ENCODE assay signal across 10 mouse cellular contexts in the genomic region with DNA sequence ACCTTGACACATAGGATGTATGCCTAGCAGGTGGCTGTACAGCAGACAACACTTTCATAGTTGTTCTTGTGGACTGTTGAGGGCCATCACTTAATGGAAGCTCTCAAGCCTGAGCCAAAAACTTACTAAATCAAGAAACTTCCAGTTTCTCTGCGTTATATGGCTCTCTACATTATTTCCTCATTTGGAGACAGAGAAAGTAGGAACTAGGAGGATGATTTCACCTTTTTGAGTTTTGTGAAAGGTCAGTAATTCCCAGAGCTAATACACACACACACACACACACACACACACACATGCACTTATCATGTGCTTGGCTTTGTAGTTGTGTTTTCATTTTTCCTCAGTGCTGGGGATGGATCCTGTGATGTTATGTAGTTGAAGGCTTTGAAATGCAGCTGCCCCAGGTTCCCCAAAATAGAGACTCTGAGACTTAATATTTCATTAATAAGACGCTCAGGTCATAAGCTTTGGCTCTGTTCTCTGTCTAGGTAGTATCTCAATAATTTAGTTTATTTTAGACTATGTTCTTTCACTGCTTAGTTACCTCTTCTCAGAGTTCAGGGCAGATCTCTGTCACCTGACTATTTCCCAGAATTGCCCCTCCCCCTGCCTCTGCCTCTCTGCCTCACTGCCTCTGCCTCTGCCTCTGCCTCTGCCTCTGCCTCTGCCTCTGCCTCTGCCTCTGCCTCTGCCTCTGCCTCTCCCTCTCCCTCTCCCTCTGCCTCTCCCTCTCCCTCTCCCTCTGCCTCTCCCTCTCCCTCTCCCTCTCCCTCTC. TPM values are rescaled to one million over a fixed set of nuclear protein-coding genes. Genes with fewer than 3 reads are reported as not detected.
A peak's percentile ranks its signal among the peaks of the same experiment; 100 is the strongest.
DNase-seq lines count a peak whose midpoint lies in the region; ATAC-seq and TF ChIP-seq lines count a peak whose summit lies in the region.
"Had no signal": no experiment of that assay in that cellular context is flagged by ENCODE, and none has a peak within 500 bp of the region (broad histone marks: within the 10 kb centered on the region; RNA-seq: fewer than 3 reads in every experiment).

No protein-coding gene starts in this region.

- TF ChIP-seq POLR2A in kidney, adult 2 months (IDR thresholded peaks at IDR 0.05; ENCODE audit: low read depth, low read length), result no peak

- no peak for TF ChIP-seq CTCF in kidney, adult 2 months (conservative IDR thresholded peaks at IDR 0.05; ENCODE audit: insufficient read depth, insufficient read length, low read depth, low read length)
- no peak for TF ChIP-seq CTCF in kidney, postnatal 0 days (IDR thresholded peaks at IDR 0.05; ENCODE audit: low read depth)

- WGBS in kidney, adult 2 months, result 82% methylated on average over 2 of the region's 2 CpGs
- 92% methylated on average over 2 of the region's 2 CpGs for WGBS in neural tube, embryonic 15.5 days
- 86% methylated on average over 2 of the region's 2 CpGs for WGBS in kidney, postnatal 0 days
- WGBS in forebrain, embryonic 10.5 days, result 87% methylated on average over 2 of the region's 2 CpGs

- peak overlapping the region; percentile 88; the same call in 1 of the 2 replicates for H3K27ac ChIP-seq in kidney, adult 2 months (ENCODE audit: insufficient read depth, low read depth, low read length)
- 0 out of 2 replicates have a peak overlapping the region, but pooled peaks have one; percentile 15 for H3K27ac ChIP-seq in neural tube, embryonic 15.5 days (replicated peaks)
- peak overlapping the region; percentile 65 for H3K27ac ChIP-seq in kidney, postnatal 0 days
- H3K27ac ChIP-seq in forebrain, embryonic 10.5 days, result no peak overlapping the region
- H3K27ac ChIP-seq: embryonic facial prominence, embryonic 12.5 days had no signal

- no peak overlapping the region for H3K4me3 ChIP-seq in kidney, adult 2 months (ENCODE audit: insufficient read depth, low read depth, low read length)
- no peak overlapping the region for H3K4me3 ChIP-seq in neural tube, embryonic 15.5 days (replicated peaks)
- H3K4me3 ChIP-seq in kidney, postnatal 0 days (replicated peaks; ENCODE audit: low read depth, low read length), result no peak overlapping the region
- H3K4me3 ChIP-seq in forebrain, embryonic 10.5 days, result no peak overlapping the region
- H3K4me3 ChIP-seq: embryonic facial prominence, embryonic 12.5 days had no signal

- H3K27me3 ChIP-seq in kidney, adult 2 months (replicated peaks; ENCODE audit: control insufficient read depth, insufficient read depth, low read length), result no peaks in the 10 kb centered on the region
- no peaks in the 10 kb centered on the region for H3K27me3 ChIP-seq in neural tube, embryonic 15.5 days (replicated peaks)
- H3K27me3 ChIP-seq in kidney, postnatal 0 days (ENCODE audit: insufficient read depth, low read length), result no peaks in the 10 kb centered on the region
- H3K27me3 ChIP-seq in forebrain, embryonic 10.5 days (ENCODE audit: poor library complexity, severe bottlenecking), result no peaks in the 10 kb centered on the region
- H3K27me3 ChIP-seq: embryonic facial prominence, embryonic 12.5 days had no signal

- no peak overlapping the region for H3K9ac ChIP-seq in neural tube, embryonic 15.5 days (replicated peaks)
- no peak overlapping the region for H3K9ac ChIP-seq in kidney, postnatal 0 days (ENCODE audit: low read depth, low read length)
- H3K9ac ChIP-seq: embryonic facial prominence, embryonic 12.5 days had no signal

- no peak for ATAC-seq in neural tube, embryonic 15.5 days (ENCODE audit: low FRiP score)
- ATAC-seq in kidney, postnatal 0 days (replicated peaks; ENCODE audit: low FRiP score, low read depth), result no peak
- ATAC-seq: forebrain, embryonic 16.5 days had no signal

- no peaks in the 10 kb centered on the region for H3K9me3 ChIP-seq in neural tube, embryonic 15.5 days (replicated peaks)
- no peaks in the 10 kb centered on the region for H3K9me3 ChIP-seq in kidney, postnatal 0 days (replicated peaks; ENCODE audit: low read length)
- peaks cover 3% of the 10 kb centered on the region; the same call in 1 of the 2 replicates for H3K9me3 ChIP-seq in forebrain, embryonic 10.5 days
- H3K9me3 ChIP-seq: embryonic facial prominence, embryonic 12.5 days had no signal

- H3K36me3 ChIP-seq in kidney, adult 2 months (ENCODE audit: control insufficient read depth, insufficient read depth, low read length), result no peaks in the 10 kb centered on the region
- no peaks in the 10 kb centered on the region for H3K36me3 ChIP-seq in neural tube, embryonic 15.5 days
- H3K36me3 ChIP-seq in kidney, postnatal 0 days (ENCODE audit: insufficient read depth, low read length), result no peaks in the 10 kb centered on the region
- no peaks in the 10 kb centered on the region for H3K36me3 ChIP-seq in forebrain, embryonic 10.5 days (replicated peaks)
- H3K36me3 ChIP-seq: embryonic facial prominence, embryonic 12.5 days had no signal

- no peak overlapping the region for H3K4me2 ChIP-seq in neural tube, embryonic 15.5 days
- H3K4me2 ChIP-seq in kidney, postnatal 0 days (ENCODE audit: low read length), result no peak overlapping the region
- H3K4me2 ChIP-seq: embryonic facial prominence, embryonic 12.5 days had no signal

- peak; percentile 78 for DNase-seq in kidney, adult 2 months
- DNase-seq in kidney, postnatal 14 days, result no peak
- DNase-seq in neural tube, embryonic 10.5 days (ENCODE audit: extremely low spot score, low spot score), result no peak
- DNase-seq in kidney, postnatal 0 days (ENCODE audit: low spot score), result no peak
- DNase-seq in embryo, embryonic 10.5 days (ENCODE audit: low spot score), result no peak
- no peak for DNase-seq in forebrain, embryonic 10.5 days (ENCODE audit: extremely low spot score, low spot score)
- DNase-seq: cerebellum, adult 9-10 months had no signal

- H3K4me1 ChIP-seq in kidney, adult 2 months (ENCODE audit: control insufficient read depth, insufficient read depth, low read length), result peaks cover 8% of the 10 kb centered on the region; the same call in 1 of the 2 replicates
- H3K4me1 ChIP-seq in neural tube, embryonic 15.5 days, result peaks cover 3% of the 10 kb centered on the region; the same call in 1 of the 2 replicates
- H3K4me1 ChIP-seq in kidney, postnatal 0 days (replicated peaks; ENCODE audit: insufficient read depth, low read length), result no peaks in the 10 kb centered on the region
- peaks cover 5% of the 10 kb centered on the region; the same call in 1 of the 2 replicates for H3K4me1 ChIP-seq in forebrain, embryonic 10.5 days
- H3K4me1 ChIP-seq: embryonic facial prominence, embryonic 12.5 days had no signal

RNA-seq across cellular contexts. Expression of gene Itgb1, which starts 4.7 kb away (rescaled TPM):
- polyA plus RNA-seq in kidney, adult 2 months (2012; rRNA removed), result 49.5 and 65.0 TPM in 2 replicates
- polyA plus RNA-seq in neural tube, embryonic 15.5 days (2015; fragmentation: Nextera tagmentation; extraction: Ambion mirVana), result 91.7 and 119 TPM in 2 replicates
- polyA plus RNA-seq in kidney, postnatal 0 days (2015; fragmentation: Nextera tagmentation; extraction: Ambion mirVana), result 302 and 312 TPM in 2 replicates
- 106 and 113 TPM in 2 replicates for polyA plus RNA-seq in forebrain, embryonic 10.5 days (2016; fragmentation: Nextera tagmentation; extraction: Ambion mirVana)
